Mouse (Mus musculus) gastrocnemius, postnatal 36 days (tissue): ENCODE data around the gene Scd2. TPM values are rescaled to one million over a fixed set of nuclear protein-coding genes. Genes with fewer than 3 reads are reported as not detected.
"Not testable (repeated sequence)": the region's sequence is repeated elsewhere in the genome, so short reads cannot be mapped to it uniquely, and the experiment has no call there.

ENCODE experiments used
- DNase-seq, 2 experiments: peaks; one replicate each; pipeline ENCODE4 v3.0.0; 2022
- intact Hi-C: fragments of 180-260 bp; cut with DNase I; formaldehyde crosslinking; loops from one replicate; pipeline ENCODE4 v1.15.1; 2025
- long read RNA-seq, 2 experiments: library from polyadenylated mRNA; stranded (forward); transcript quantifications; one replicate each; pipeline ENCODE4 v2.0.0; 2021
- total RNA-seq, 2 experiments: library from RNA; stranded (reverse); gene quantifications; 2 replicates each; pipeline ENCODE4 v1.2.3; 2021

Gene Scd2
- total RNA-seq, result 10 to 100 TPM in 1 of 2 experiments, 1 to 10 TPM in 1; 6.4 to 12.3 TPM
- long read RNA-seq, experiment 1, partial matches to known transcripts, result 0 of 2 reads
- long read RNA-seq, experiment 1, other reads (novel, unspliced or antisense), result 2 of 2 reads
- long read RNA-seq, experiment 2, full-length matches to known transcripts, result 1 of 3 reads
- long read RNA-seq, experiment 2, partial matches to known transcripts, result 0 of 3 reads
- long read RNA-seq, experiment 2, other reads (novel, unspliced or antisense), result 2 of 3 reads

DNA sequence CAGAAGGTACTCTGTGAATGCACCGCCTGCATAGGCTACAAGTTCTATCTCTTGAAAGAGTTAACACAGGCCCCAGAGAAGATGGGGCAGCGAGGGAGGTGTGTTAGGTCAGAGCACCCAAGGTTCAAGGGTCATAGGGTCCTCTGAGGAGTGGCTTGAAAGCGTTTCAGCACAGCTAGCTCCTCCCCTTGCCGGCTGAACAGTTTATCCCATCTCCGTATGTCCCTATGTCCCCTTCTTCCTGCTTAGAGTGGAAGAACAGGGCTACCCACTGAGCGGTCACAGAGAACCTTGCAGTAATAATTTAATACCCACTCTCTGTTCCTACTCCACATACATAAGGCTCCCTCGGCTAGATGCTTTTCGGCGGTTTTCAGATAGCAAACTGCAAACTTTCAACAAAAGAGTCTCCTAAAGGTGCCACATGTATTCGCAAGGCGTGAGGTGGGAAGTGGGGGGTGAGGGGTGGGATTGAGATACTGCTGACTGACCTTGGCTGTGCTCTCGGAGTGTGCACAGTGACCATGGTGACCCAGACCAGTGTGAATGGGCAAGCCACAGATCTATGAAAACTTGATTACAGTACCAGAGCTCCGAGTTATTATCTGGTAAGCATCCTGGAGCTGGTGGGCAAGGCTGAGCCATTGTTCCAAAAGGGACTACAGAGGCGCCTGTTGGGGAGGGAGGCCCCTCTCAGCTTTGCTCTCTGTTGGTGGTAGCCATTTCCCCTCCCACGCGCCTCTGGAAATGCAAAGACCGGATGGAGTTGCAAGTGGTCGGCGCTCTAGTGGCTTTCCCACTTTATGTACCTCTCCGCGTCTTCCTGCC, at the start of gene Scd2:
Scd2 (plus strand) TSS at position 734 of the 828 bp plus-strand sequence.
- no peak for DNase-seq
- intact Hi-C loops, result no loop called here

GRCm38 (mm10) chr19:44245761-44246171, 47.7 kb upstream of the Scd2 start:
- intact Hi-C loops, result loop anchor here (1.0 to 10.0 kb wide), 2 partner anchors 49 to 119 kb away; no protein-coding TSS in a partner anchor
- DNase-seq, result no peak

DNA sequence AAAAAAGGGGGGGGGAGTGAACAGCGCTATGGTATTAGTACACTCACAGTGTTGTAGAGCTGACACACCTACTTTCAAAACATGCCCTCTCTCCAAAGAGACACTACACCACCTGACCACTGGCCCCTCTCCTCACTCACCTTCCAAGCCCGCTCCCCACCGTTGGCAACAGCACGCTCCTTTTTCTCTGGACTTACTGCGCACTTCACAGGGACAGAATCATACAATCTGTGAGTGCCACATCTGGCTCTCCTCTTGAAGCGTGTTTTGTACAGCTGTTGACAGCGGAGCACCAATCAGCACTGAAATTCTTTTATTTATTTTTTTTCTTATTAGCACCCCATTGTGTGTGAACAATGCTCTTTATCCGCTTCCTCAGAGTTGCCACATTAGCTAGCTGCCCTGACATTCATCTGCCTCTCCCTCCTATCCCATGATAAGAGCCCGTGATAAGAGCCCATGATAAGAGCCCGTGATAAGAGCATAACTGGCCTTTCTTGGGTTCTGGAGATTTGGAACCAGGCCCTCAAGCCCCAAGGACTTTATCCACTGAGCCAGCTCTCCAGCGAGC, 47.0 kb upstream of the Scd2 start:
- intact Hi-C loops, result loop anchor here (10.0 kb wide), 1 partner anchor 118 kb away; no protein-coding TSS in a partner anchor
- no peak for DNase-seq

GRCm38 (mm10) chr19:44247281-44248080, 46.0 kb upstream of the Scd2 start:
- no peak for DNase-seq
- intact Hi-C loops, result loop anchor here (10.0 kb wide), 1 partner anchor 117 kb away; no protein-coding TSS in a partner anchor

DNA sequence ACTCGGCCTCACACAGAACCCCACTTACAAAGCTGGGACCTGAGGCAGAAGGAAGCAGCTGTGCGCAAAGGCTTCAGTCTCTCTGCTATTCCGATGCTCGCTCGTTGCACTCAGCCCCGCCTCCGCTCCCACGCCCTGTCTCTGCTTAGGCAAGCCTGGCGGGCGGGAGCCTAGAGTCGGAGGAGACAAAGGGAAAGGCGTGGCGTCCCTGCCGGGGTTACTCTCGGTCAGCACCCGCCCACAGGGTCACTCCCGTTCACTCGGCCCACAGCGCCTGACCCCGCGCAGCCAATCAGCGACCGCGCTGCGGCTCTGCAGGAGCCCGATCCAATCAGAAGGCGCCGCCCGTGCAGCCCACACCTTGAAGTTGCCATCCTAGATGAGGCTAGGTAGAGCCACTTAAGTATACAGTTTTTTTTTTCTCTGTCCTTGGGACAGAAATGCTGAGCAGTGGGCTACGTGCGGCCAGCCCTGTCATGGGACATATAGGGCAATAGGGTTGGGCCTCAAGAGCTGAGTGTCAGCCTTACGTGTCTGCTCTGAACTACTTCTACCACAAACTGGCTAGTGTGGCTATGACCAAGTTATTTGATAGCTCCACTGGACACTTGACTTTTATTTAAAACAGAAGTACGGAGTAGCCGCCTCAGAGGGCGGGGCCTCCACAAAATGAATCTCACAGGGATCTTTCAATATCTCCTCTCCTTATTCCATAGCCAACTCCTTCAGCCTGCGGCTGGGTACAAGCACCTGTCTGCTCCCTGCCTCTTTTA, 45.2 kb upstream of the Scd2 start:
- intact Hi-C loops, result loop anchor here (10.0 kb wide), 1 partner anchor 117 kb away; no protein-coding TSS in a partner anchor
- peak; percentile 84 to 92 for DNase-seq

- intact Hi-C loops, result loop anchor here (10.0 kb wide), 1 partner anchor 116 kb away; no protein-coding TSS in a partner anchor
- no peak for DNase-seq
These were observed 44.6 kb upstream of the Scd2 start for GRCm38 (mm10) chr19:44248854-44249351.

DNA sequence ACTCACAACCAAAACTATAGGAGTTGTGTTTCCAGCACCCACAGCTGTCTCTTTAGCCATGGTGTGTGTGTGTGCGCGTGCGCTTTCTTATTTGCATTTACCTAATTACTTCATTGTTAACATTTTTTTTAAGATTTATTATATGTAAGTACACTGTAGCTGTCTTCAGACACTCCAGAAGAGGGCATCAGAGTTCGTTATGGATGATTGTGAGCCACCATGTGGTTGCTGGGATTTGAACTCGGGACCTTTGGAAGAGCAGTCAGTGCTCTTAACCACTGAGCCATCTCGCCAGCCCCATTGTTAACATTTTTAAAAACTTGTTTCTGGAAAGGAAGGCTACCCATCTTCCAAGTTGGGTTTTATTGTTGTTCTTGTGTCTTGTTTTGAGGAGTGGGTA, 42.3 kb upstream of the Scd2 start:
- DNase-seq, intact Hi-C loops: not testable (repeated sequence)

DNA sequence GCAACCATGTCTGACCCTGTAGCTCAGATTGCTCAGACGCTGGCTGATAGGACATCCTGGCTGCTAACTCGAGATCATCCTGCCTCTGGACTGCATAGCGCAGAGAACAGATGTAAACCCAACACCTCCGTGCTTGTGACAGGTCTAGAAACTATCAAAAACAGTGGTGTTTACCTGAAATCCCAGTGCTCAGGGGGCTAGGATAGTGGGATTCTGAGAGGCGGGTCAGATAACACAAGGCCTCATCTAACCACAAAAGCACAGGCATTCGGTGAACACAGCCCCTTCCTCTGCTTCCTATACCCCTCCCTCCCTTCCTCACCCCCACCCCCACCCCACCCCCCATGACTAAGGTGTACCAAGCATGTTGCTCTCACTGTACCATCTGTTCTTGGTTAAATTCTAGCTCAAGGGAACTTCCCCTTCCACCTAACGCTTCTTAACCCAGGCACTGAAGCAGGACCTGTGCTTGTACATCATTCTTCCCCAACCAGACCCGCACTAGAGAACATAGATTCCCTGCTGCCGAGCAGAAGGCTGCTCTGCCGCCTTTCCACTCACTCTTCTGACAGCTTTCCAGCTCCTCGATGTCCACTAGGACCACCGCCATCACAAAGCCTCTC, 41.4 kb upstream of the Scd2 start:
- no peak for DNase-seq
- intact Hi-C loops, result no loop called here

- DNase-seq, intact Hi-C loops: not testable (repeated sequence)
These were observed 39.4 kb upstream of the Scd2 start for GRCm38 (mm10) chr19:44254106-44254505.

DNA sequence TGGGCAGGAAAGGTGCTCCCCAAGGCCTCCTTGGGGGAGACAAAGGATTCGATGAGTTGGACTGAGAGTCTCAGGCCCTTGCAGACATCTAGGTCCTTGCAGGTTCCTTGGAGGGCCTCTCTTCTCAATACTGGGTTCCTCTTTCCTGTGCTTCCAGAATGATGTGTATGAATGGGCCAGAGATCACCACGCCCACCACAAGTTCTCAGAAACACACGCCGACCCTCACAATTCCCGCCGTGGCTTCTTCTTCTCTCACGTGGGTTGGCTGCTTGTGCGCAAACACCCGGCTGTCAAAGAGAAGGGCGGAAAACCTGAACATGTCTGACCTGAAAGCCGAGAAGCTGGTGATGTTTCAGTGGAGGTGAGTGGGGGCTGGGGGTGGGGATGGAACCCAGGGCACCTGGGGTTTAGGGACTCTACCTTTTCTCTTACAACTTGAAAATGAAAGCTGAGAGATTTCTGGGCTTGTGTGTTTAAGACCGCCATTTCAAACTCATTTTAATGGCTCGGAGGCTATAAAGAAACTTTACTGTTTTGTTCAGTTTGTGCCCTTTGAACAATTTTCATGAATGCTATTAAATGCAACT, 36.0 kb upstream of the Scd2 start:
- no peak for DNase-seq
- intact Hi-C loops, result no loop called here

GRCm38 (mm10) chr19:44259484-44259883, 34.0 kb upstream of the Scd2 start:
- DNase-seq, result no peak
- intact Hi-C loops, result no loop called here

DNA sequence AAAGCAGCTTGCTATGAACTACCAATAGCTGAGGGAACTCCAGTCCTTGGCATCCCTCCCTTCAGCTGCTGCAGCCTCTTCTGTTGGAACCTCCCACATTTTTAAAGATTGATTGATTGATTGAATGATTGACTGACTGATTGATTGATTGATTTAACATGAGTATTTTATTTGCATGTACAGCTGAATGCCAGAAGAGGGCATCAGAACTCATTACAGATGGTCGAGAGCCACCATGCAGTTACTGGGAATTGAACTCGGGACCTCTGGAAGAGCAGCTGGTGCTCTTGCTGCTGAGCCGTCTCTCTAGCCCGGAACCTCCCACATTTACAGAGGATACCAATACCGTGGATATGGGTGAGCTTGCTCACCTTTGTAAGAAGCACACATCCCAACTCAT, 33.0 kb upstream of the Scd2 start:
- no peak for DNase-seq
- intact Hi-C loops, result no loop called here

DNA sequence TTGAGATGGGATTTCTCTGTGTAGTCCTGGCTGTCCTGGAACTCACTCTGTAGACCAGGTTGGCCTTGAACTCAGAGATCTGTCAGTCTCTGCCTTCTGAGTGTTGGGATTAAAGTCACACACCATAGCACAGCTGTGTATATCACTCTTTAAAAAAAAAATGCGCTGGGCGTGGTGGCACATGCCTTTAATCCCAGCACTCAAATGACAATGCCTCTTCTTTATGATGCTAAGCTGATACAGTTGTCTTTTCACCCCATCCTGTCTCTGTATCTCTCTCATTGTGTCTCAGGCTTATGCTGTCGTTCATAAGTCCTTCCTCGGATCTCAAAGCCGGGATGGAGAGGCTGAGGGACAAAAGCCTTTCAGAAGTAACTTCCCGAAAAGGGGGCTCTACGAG, 31.7 kb upstream of the Scd2 start:
- intact Hi-C loops, result no loop called here
- no peak for DNase-seq

DNA sequence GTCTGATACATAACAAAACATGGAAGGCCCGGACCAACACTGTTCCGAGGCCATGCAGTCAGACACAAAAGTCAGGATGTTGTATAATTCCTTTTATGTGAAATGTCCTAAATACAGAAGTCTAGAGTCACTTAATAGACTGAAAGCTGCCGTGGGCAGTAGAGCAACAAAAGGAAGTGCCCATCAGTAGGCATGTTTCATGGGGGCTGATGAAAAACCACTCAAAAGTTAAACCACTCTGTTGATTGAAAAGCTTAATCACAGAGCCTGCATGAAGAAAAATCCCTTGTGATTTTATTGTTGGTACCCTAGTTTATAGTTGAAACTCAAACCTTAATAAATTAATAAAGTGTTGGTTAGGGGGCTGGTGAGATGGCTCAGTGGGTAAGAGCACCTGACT, 29.9 kb upstream of the Scd2 start:
- intact Hi-C loops, result no loop called here
- no peak for DNase-seq

- intact Hi-C loops, result no loop called here
- DNase-seq, result no peak
These were observed 29.2 kb upstream of the Scd2 start for GRCm38 (mm10) chr19:44264226-44264625.

GRCm38 (mm10) chr19:44265300-44265699, 28.2 kb upstream of the Scd2 start:
- DNase-seq, result peak; percentile 32
- intact Hi-C loops, result no loop called here

DNA sequence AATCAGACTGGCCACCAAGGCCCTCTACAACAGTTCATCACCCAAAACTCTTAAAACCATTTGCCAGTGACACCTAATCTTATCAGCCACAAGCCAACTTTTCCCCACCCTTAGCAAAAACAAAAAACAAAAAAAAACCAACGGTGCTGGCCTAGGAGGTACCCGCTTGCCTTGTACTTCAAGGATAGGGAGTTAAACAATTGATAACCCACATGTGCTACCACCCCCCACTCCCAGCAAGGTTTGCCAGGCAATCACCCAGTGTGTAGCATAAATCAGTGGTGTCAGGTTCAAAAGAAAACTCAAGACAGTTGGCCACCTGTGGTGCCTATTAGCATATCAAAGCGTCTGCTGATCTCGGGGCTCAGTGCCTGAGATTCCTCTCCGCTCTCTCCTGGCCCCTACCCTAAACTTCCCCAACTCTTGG, 27.6 kb upstream of the Scd2 start:
- intact Hi-C loops, result no loop called here
- no peak for DNase-seq

DNA sequence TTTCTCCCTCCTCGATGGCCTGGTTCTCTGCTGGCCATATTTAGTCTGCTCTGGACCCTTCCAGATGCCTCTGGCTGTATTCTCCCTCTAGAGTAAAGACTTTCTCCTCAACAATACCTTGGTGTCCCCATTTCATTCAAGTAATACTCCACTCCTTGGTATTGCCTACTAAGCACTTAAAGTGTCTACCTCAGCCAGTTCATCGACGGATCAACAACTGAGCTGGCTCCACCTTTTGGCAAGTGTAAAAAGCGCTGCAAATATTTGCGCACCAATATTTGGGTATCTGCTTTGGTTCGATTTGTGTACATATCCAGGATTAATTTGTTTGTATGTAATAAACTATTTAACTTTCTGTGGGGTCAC, 27.0 kb upstream of the Scd2 start:
- intact Hi-C loops, result no loop called here
- DNase-seq, result no peak
